Mouse (Mus musculus) limb, embryonic 12.5 days (tissue): ENCODE measurements around the gene Unk. TPM values are rescaled to one million over a fixed set of nuclear protein-coding genes. Genes with fewer than 3 reads are reported as not detected.
"Not testable (repeated sequence)": the region's sequence is repeated elsewhere in the genome, so short reads cannot be mapped to it uniquely, and the experiment has no call there.

Source experiments
- ATAC-seq: fragments of 200-750 bp; cut with Nextera tagmentation; 2 replicates; pipeline ENCODE4 v1.8.0; 2017; ENCODE audit warnings: low read depth, moderate TSS enrichment; ENCODE audit not compliant: insufficient number of reproducible peaks, insufficient read depth, low FRiP score, low TSS enrichment
- H3K27ac ChIP-seq: fragments of 300-500 bp; sonication (generic); 2 replicates; pipeline ENCODE4 v1.5.1; 2016; ENCODE audit warnings: mild to moderate bottlenecking, moderate library complexity
- H3K27me3 ChIP-seq: fragments of 300-500 bp; sonication (generic); 2 replicates; pipeline ENCODE4 v1.6.1; 2016; ENCODE audit warnings: mild to moderate bottlenecking, moderate library complexity
- H3K36me3 ChIP-seq: fragments of 300-500 bp; sonication (generic); 2 replicates; pipeline ENCODE4 v1.6.1; 2016; ENCODE audit warnings: mild to moderate bottlenecking, moderate library complexity
- H3K4me1 ChIP-seq: fragments of 300-500 bp; sonication (generic); replicated peaks from 2 replicates; pipeline ENCODE4 v1.6.1; 2016
- H3K4me2 ChIP-seq: fragments of 300-500 bp; sonication (generic); 2 replicates; pipeline ENCODE4 v1.6.1; 2016; ENCODE audit warnings: mild to moderate bottlenecking, moderate library complexity
- H3K4me3 ChIP-seq: fragments of 300-500 bp; sonication (generic); replicated peaks from 2 replicates; pipeline ENCODE4 v1.5.1; 2016; ENCODE audit warnings: mild to moderate bottlenecking
- H3K9ac ChIP-seq: fragments of 300-500 bp; sonication (generic); replicated peaks from 2 replicates; pipeline ENCODE4 v1.6.1; 2016; ENCODE audit warnings: mild to moderate bottlenecking, moderate library complexity
- H3K9me3 ChIP-seq: fragments of 300-500 bp; sonication (generic); 2 replicates; pipeline ENCODE4 v1.6.1; 2016; ENCODE audit warnings: mild to moderate bottlenecking, moderate library complexity
- WGBS: fragments of 180-500 bp; shearing (Covaris S2); methylation state at CpG from one replicate; pipeline ENCODE4 v1.1.7; 2016; 5-methylcytosine and 5-hydroxymethylcytosine counted together
- polyA plus RNA-seq: library from polyadenylated mRNA; unstranded; fragments of >200 nt; fragmentation: Nextera tagmentation; extraction: Ambion mirVana; gene quantifications from 2 replicates; pipeline ENCODE4 v1.2.1, GENCODE M21; 2016

Gene Unk
- polyA plus RNA-seq, 1 experiment from 2014 or later = 50.0 TPM

- Histone ChIP-seq H3K27me3 (no peaks in the 10 kb centered on the region), H3K9me3 (no peaks in the 10 kb centered on the region), H3K4me2 (peak overlapping the region; percentile 77; the same call in 1 of the 2 replicates), H3K4me3 (0 out of 2 replicates have a peak overlapping the region, but pooled peaks have one; percentile 70), H3K27ac (no peak overlapping the region), H3K4me1 (peaks cover 33% of the 10 kb centered on the region), H3K36me3 (peaks cover 44% of the 10 kb centered on the region), H3K9ac (no peak overlapping the region)
- no peak for ATAC-seq
- 88% methylated on average over 5 of the region's 5 CpGs for WGBS
Observed at GRCm38 (mm10) chr11:116010948-116011347, 19.2 kb upstream of the Unk start.

GRCm38 (mm10) chr11:116011529-116012261, 18.4 kb upstream of the Unk start:
- peak overlapping the region; percentile 70 for H3K4me3 ChIP-seq
- WGBS = 18% methylated on average over 14 of the region's 14 CpGs
- H3K9me3 ChIP-seq = no peaks in the 10 kb centered on the region
- ATAC-seq = peak; percentile 7; the same call in 1 of the 2 replicates
- peak overlapping the region; percentile 77 for H3K4me2 ChIP-seq
- H3K4me1 ChIP-seq = peaks cover 31% of the 10 kb centered on the region
- peak overlapping the region; percentile 96 for H3K27ac ChIP-seq
- H3K27me3 ChIP-seq = no peaks in the 10 kb centered on the region
- peak overlapping the region; percentile 80 for H3K9ac ChIP-seq
- peaks cover 40% of the 10 kb centered on the region for H3K36me3 ChIP-seq

DNA sequence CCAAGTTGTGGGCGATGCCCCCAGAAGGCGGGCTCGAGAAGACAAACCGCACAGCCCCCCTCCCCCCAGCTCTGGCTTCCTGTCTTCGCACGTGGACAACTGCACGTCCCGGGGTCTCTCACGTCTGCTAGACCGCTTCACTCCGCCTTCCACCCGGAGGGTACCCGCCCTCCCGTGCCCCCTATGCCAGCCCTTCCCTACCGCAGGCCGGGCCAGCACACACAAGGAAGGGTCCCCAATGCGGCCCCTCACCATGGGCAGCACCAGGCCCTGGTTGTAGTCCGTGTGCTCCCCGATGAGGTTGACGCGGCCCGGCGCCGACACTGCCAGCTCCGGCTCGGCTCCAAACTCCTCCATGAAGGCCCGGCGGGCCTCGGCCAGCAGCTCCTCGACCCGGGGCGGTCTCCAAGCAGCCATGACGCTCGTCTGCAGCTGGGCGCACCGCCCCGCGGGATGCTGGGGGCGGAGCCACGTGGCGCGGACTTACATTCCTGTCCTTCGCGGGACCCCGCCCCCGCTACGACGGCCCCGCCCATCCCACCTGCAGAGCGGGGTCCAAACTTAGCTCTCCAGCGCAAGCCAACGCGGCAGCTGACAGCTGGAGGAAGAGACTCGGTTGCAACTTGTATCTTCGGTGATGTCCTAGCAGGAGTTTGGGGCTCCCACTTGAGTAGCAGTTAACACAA, 17.7 kb upstream of the Unk start, which contains the start of gene Galk1:
TSS of gene Galk1 (minus strand) at position 458 of the 686 bp plus-strand sequence.
- under 1% methylated on average over 49 of the region's 55 CpGs for WGBS
- peaks cover 33% of the 10 kb centered on the region for H3K36me3 ChIP-seq
- ATAC-seq = peak; percentile 83
- H3K4me1 ChIP-seq = peaks cover 31% of the 10 kb centered on the region
- peak within 1 kb of the TSS; percentile 70 for H3K4me3 ChIP-seq
- H3K9me3 ChIP-seq = no peaks in the 10 kb centered on the region
- peak within 1 kb of the TSS; percentile 77 for H3K4me2 ChIP-seq
- no peaks in the 10 kb centered on the region for H3K27me3 ChIP-seq
- peak within 1 kb of the TSS; percentile 96 for H3K27ac ChIP-seq
- H3K9ac ChIP-seq = peak within 1 kb of the TSS; percentile 80

GRCm38 (mm10) chr11:116014821-116015220, 15.3 kb upstream of the Unk start:
- Histone ChIP-seq H3K27ac (no peak overlapping the region), H3K9ac (no peak overlapping the region), H3K27me3 (no peaks in the 10 kb centered on the region), H3K4me1 (peaks cover 20% of the 10 kb centered on the region), H3K4me2 (no peak overlapping the region), H3K9me3 (no peaks in the 10 kb centered on the region), H3K4me3 (no peak overlapping the region), H3K36me3 (peaks cover 9% of the 10 kb centered on the region)
- ATAC-seq = no peak
- WGBS = 64% methylated on average over 8 of the region's 8 CpGs

GRCm38 (mm10) chr11:116018106-116018505, 12.0 kb upstream of the Unk start:
- Histone ChIP-seq H3K36me3 (peaks cover 18% of the 10 kb centered on the region), H3K27ac (no peak overlapping the region; the same call in 1 of the 2 replicates), H3K9ac (0 out of 2 replicates have a peak overlapping the region, but pooled peaks have one; percentile 18), H3K4me1 (peaks cover 14% of the 10 kb centered on the region), H3K4me2 (no peak overlapping the region), H3K9me3 (no peaks in the 10 kb centered on the region), H3K27me3 (no peaks in the 10 kb centered on the region), H3K4me3 (no peak overlapping the region)
- ATAC-seq = no peak
- 29% methylated on average over 6 of the region's 6 CpGs for WGBS

- not testable (repeated sequence) for H3K4me3 ChIP-seq, ATAC-seq, H3K27me3 ChIP-seq, H3K9ac ChIP-seq, H3K4me2 ChIP-seq, H3K9me3 ChIP-seq, H3K27ac ChIP-seq
- WGBS = 90% methylated on average over 4 of the region's 4 CpGs
- Histone ChIP-seq H3K36me3 (peaks cover 23% of the 10 kb centered on the region), H3K4me1 (peaks cover 14% of the 10 kb centered on the region)
Observed at GRCm38 (mm10) chr11:116018867-116019266, 11.3 kb upstream of the Unk start.

- H3K4me1 ChIP-seq = peaks cover 14% of the 10 kb centered on the region
- H3K27me3 ChIP-seq = no peaks in the 10 kb centered on the region
- H3K36me3 ChIP-seq = peaks cover 23% of the 10 kb centered on the region
- H3K27ac ChIP-seq = no peak overlapping the region
- H3K9me3 ChIP-seq = no peaks in the 10 kb centered on the region
- 64% methylated on average over 1 of the region's 1 CpGs for WGBS
- H3K4me2 ChIP-seq = no peak overlapping the region
- no peak overlapping the region for H3K4me3 ChIP-seq
- H3K9ac ChIP-seq = no peak overlapping the region
- ATAC-seq = no peak
Observed at GRCm38 (mm10) chr11:116019360-116019791, 10.7 kb upstream of the Unk start.

GRCm38 (mm10) chr11:116019976-116020411, 10.1 kb upstream of the Unk start:
- no peak overlapping the region for H3K4me2 ChIP-seq
- ATAC-seq = no peak
- no peaks in the 10 kb centered on the region for H3K9me3 ChIP-seq
- no peak overlapping the region for H3K9ac ChIP-seq
- H3K27ac ChIP-seq = no peak overlapping the region; the same call in 1 of the 2 replicates
- 70% methylated on average over 2 of the region's 2 CpGs for WGBS
- no peaks in the 10 kb centered on the region for H3K27me3 ChIP-seq
- H3K4me3 ChIP-seq = no peak overlapping the region
- peaks cover 14% of the 10 kb centered on the region for H3K4me1 ChIP-seq
- peaks cover 23% of the 10 kb centered on the region for H3K36me3 ChIP-seq

GRCm38 (mm10) chr11:116020519-116020922, 9.6 kb upstream of the Unk start:
- Histone ChIP-seq H3K9ac (no peak overlapping the region), H3K4me2 (no peak overlapping the region), H3K27ac (no peak overlapping the region), H3K36me3 (peaks cover 23% of the 10 kb centered on the region), H3K9me3 (no peaks in the 10 kb centered on the region), H3K27me3 (no peaks in the 10 kb centered on the region), H3K4me3 (no peak overlapping the region), H3K4me1 (peaks cover 14% of the 10 kb centered on the region)
- 36% methylated on average over 1 of the region's 1 CpGs for WGBS
- ATAC-seq = no peak

- H3K4me3 ChIP-seq = peak overlapping the region; percentile 96
- ATAC-seq = no peak
- peaks cover 23% of the 10 kb centered on the region for H3K36me3 ChIP-seq
- no peak overlapping the region for H3K9ac ChIP-seq
- peak overlapping the region; percentile 14; the same call in 1 of the 2 replicates for H3K27ac ChIP-seq
- peaks cover 14% of the 10 kb centered on the region for H3K4me1 ChIP-seq
- H3K9me3 ChIP-seq = no peaks in the 10 kb centered on the region
- WGBS = 82% methylated on average over 6 of the region's 6 CpGs
- H3K4me2 ChIP-seq = peak overlapping the region; percentile 66
- H3K27me3 ChIP-seq = no peaks in the 10 kb centered on the region
Observed at GRCm38 (mm10) chr11:116021328-116022220, 8.5 kb upstream of the Unk start.
